Mouse (Mus musculus) fibroblast of lung, adult 2 months (primary cell): ENCODE results near the gene B4galt5.
A peak's percentile ranks its signal among the peaks of the same experiment; 100 is the strongest.

ENCODE experiments used
- DNase-seq: peaks from one replicate; pipeline ENCODE4 v3.0.0-alpha.2; 2011; ENCODE audit warnings: low read depth

B4galt5 gene

GRCm38 (mm10) chr2:167358499-167358898 lies 9.5 kb upstream of the B4galt5 start:
- peak; percentile 52 for DNase-seq

DNA sequence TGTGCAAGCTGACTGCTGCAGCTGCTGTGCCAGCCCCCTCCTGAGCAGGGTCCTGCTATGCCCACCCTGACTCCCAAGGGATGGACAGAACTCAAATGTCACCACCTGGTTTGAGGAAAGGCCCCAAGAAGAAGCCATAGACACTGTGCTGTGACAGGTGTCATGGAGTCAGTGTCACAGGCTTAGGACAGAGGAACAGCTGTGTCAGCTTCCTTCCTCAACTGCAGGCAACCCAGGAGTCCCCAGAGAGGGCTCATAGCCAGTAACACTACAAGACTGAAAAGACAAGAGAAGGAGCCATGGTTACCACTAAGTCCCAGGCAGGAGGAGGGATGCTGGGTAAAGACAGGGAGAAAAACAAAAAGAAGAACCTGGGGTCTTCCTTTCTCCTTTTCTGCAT lies 7.9 kb upstream of the B4galt5 start:
- no peak for DNase-seq

- no peak for DNase-seq
These were observed 5.7 kb upstream of the B4galt5 start for GRCm38 (mm10) chr2:167354611-167355165.

DNA sequence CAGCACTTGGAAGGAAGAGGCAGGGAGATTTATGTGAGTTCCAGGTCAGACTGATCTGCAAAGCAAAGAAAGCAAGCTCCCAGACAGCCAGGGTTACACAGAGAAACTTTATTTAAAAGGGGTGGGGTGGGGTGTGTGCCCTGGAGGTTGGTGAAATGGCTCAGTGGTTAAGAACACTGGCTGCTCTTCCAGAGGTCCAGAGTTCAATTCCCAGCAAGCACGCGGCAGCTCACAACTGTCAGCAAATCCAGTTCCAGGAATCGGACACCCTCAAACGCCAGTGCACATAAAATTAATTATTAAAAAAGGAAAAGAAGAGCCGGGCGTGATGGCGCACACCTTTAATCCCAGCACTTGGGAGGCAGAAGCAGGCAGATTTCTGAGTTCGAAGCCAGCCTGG lies 5.1 kb upstream of the B4galt5 start:
- DNase-seq = no peak

DNA sequence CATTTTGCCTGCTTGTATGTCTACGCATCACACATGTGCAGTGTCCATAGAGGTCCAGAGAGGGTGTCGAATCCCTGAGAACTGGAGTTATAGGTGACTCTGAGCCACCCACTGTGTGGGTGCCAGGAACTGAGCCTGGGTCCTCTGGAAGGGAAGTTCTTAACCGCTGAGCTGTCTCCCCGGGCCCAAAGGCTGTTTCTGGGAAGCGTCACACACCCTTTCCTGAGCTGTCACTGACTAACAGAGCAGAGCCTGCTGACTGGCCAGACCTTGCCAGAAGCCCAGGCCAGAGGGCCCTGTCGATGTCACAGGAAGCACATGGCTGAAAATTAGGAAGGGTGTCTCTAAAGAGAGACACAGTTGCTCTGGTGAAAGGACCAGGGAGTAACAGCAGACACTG lies 3.5 kb upstream of the B4galt5 start:
- no peak for DNase-seq

DNA sequence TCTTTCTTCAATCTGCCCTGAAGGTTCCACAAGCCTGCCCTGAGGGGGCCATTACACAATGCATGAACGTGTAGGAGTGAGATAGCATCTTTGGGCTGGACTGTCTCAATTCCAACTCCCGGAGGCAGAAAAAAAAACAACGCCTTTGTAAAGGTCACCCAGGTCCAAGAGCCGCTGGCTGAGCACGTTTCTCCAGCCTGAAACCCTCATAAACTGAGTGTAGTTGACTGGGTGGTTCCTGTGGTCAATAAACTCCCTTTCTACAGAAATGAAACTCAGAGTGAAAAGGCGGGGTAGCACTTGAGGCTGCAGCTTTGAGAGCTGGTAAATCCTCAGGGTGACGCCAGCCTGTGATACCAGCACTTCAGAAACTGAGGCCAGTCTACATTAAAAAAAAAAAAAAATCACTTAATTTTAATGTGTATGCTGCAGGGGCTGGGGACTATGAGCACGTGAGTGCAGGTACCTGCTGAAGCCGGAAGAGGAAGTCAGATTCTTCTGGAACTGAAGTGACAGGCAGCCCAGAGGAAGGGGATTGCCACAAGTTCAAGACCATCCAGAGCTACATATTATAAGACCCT lies 2.5 kb upstream of the B4galt5 start:
- no peak for DNase-seq

DNA sequence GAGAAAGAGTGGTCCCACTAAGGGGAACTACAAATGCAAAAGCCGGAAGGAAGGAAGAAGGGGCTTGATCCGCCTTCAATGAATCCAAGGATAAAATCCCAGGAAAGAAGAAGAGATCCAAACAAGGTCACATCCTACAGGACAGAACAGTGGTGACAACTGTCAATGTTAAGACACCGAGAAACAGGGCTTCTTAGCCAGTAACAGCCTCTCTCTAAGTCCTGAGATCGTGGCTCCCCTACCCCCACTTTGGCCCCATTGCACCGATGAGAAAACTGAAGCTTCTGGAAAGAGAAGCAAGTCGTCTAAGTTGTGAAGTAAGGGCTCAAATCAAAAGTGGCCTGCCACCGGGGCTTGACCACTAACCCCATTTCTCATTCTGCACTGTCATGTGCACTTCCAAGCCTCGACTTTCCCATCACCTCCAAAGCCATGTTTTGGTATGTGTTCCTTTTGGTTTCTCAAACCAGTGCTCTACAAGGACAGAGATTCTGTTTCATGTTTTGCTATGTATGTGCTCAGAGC lies 1.2 kb upstream of the B4galt5 start:
- DNase-seq = no peak

DNA sequence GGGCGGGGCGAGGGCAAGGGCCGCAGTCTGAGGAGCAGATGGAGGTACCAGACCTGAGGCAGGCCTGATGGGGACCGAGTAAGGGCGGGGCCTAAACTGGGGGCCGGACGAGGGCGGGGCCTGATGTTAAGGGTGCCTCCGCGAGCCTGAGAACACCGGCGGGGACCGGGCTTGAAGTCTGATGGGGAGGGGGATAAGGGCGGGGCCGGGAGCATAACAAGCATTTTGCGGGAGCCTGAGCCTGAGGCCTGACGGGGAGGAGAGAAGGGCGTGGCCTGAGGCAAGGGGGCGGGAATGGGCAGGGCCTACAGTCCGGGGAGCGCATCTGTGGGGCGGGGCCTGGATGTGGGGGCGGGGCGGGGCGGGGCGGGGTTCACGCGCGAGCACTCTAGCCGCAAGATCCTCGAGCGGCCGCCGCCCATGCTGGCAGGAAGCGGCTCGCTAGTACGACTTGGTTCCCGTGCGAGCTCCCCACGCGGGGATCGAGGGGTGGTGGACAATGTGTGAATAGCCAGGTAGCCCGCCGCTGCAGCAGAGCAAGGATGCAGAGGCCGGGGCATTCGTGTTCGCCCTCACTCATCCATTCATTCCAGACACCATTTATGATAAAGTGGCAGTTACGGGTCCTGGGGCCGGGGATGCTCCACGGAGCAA lies 427 bp upstream of the B4galt5 start:
- peak; percentile 87 for DNase-seq

GRCm38 (mm10) chr2:167347991-167348375 lies 1.0 kb downstream of the B4galt5 start:
- no peak for DNase-seq

DNA sequence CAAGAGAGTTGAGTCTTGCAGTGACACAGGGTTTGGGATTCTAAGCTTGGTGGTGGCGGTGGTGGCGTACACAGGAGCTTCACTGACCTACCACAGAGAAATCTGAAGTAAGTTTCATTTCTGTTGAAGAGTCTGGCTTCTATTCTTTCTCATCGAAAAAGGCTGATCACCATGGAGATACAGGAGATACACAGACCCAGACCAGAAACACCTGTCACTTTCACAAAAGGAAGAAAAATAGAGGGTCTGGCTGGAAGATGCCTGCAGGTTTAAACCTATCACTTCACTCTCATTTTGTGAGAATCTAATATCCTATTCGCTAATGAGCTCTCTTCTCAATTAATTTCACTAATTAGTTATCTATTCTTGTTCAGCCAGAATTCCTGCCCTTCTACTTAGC lies 1.6 kb downstream of the B4galt5 start:
- DNase-seq = no peak

- DNase-seq = no peak
These were observed 3.3 kb downstream of the B4galt5 start for GRCm38 (mm10) chr2:167345508-167346164.

GRCm38 (mm10) chr2:167344871-167345507 lies 4.0 kb downstream of the B4galt5 start:
- no peak for DNase-seq

DNA sequence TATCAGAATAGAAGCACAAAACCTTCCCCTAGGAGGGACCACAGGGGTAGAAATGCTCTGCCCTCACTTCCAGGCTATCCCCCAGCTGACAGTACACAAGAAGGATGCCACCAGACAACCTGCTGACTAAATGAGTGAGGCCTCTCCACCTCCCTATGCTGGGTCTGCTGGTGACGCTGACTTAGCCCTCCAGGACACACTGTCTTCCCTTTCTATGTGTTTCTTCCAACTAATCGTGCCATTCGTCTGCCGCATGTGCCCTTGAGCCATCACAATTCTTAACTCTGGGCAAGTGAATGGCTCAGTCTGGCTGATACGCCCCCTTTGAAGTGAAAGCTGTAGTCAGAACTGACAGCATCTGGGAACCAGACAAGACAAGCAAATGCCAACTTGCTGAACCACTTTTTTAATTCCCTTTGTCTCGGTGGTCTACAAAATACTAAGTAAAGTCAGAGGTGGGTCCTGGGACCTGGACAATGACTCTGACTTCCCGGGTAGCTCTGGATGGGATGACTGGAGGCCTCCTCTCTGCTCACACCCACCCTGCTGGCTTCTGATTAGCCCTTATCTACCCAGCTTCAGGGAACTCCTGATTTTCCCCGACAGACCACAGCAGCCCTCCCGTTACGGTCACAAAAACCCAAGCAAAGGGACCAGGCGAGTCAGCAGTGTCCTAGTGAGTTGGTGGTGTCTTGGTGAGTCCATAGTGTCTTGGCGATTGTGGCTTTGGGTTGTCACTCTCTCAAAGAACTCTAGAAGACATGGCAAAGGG lies 5.4 kb downstream of the B4galt5 start:
- DNase-seq = no peak

DNA sequence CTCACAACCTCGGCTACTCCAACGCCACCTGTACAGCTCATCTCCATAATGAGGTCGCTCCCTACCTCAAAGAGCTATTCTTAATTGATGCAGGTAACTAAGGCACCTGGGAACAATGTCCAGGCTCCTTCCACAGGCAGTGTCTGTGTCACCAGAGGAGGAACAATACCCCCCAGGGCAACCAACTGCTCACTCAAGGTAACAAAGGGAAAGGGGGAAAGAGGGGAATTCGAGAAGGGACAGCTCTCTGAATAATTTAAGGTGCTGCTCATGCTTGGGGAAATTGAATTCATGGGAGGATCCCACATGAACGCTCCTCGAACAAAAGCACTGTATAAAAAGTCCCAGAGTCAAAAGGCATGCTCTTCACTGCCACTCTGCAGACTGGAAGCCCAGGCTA lies 6.1 kb downstream of the B4galt5 start:
- no peak for DNase-seq

DNA sequence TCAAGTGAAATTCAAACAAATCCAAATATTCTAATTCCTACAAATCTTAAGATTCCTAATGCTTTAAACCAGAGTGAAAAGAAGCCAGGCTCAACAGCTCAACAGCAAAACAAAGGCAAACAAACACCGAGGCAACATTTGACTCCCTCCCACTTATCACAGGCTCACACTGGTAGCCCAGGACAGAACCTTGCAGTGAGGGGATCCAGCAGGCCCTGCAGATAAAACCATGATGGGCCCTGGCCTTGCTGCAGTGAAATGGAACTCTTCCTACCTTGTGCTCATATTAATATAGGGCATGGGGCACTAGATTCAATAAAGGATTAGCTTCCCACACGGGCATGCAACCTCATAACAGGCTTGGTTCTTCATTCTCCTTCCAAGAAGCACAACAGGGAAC lies 11.4 kb downstream of the B4galt5 start:
- DNase-seq = no peak

- no peak for DNase-seq
These were observed 11.8 kb downstream of the B4galt5 start for GRCm38 (mm10) chr2:167337214-167337512.

- no peak for DNase-seq
These were observed 12.4 kb downstream of the B4galt5 start for GRCm38 (mm10) chr2:167336384-167337213.

DNA sequence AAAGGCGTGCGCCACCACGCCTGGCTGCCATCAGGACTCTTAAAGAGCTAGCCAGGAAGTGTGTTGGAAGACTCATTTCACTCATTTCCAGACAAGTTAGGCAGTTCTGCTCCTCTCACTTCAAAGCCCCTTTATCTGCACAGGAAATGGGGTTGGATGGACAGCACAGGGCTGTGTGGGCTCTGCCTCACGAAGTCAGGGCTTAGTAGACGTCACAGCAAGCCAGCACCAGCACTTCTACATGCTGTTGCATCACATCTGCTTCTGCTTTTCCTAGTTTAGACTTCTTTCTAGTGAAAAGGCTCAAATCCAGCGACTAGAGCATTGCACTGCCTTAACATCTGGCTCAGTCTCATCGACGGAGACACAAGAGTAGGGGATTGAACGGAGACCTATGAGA lies 13.9 kb downstream of the B4galt5 start:
- DNase-seq = no peak

DNA sequence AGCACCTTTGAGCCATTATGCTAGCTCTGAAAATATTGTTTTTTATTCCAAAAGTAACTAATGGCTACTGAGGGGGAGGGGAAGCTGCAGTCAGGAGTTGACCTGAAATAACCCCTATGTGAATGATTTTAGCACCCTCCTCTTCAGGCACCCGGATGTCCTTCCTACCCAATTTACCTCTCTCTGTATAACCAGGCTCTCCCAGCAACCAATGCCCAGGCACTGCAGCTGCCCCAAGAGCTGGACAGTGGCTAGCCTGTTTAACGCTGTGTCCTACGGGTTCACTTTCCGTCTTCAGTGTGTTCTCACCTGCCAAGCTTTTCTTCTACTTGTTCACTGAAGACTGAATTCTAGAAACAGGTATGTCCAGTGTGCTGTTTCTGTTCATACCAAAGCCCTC lies 14.7 kb downstream of the B4galt5 start:
- no peak for DNase-seq

DNA sequence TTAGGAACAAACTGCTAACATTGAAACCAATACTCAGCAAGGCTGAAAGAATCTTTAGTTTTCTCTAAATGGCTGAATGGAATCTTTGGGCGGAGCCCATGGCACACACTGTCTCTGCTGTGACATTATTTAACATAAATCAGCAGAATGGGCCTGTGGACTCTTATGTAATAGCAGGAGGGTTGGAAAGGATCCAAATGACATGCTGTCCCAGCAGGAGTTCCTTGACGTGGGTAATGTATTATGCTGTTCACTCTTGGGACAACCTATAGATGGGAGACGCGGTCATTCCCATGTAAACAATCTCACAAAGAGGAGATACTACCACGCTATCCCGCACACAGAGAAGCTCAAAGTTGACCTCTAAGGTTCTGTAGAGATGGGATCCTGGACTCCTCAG lies 15.5 kb downstream of the B4galt5 start:
- DNase-seq = no peak

DNA sequence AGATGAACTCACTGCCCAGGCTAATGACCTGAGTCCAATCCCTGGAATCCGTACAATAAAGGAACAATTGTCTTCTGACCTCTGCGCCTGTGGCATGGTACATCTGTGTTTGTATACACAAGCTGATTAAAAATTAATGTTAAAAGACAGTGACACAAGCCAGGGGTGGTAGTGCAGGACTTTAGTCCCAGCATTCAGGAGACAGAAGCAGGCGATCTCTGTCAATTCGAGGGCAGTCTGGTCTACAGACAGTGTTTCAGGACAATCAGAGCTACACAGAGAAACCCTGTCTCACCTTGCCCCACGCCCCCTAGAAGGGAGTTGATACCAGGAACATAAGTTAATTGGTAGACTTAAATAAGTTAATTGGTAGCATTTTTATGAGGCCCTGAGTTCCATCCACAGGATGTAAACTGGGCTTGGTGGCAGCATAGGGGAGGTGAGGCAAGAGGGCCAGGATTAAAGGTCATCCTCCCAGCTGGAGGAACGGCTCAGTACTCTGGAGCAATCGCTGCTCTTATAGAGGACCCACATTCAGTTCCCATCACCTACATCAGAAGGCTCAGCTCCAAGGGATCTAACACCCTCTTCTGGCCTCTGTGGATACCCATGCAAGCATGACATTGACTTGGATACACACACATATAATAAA lies 16.5 kb downstream of the B4galt5 start:
- no peak for DNase-seq
